Mouse (Mus musculus) forebrain, embryonic 13.5 days (tissue): ENCODE results near the gene Uty. TPM values are rescaled to one million over a fixed set of nuclear protein-coding genes. Genes with fewer than 3 reads are reported as not detected.
A peak's percentile ranks its signal among the peaks of the same experiment; 100 is the strongest.

Experiments
- ATAC-seq: fragments of 200-750 bp; cut with Nextera tagmentation; 2 replicates; pipeline ENCODE4 v1.8.0; 2017
- H3K27ac ChIP-seq: fragments of 300-500 bp; sonication (generic); 2 replicates; pipeline ENCODE4 v1.5.1; 2015; ENCODE audit warnings: inconsistent platforms, mild to moderate bottlenecking, moderate library complexity
- H3K27me3 ChIP-seq: fragments of 300-500 bp; sonication (generic); 2 replicates; pipeline ENCODE4 v1.6.1; 2015; ENCODE audit warnings: mild to moderate bottlenecking, inconsistent platforms
- H3K36me3 ChIP-seq: fragments of 300-500 bp; sonication (generic); 2 replicates; pipeline ENCODE4 v1.6.1; 2015; ENCODE audit warnings: mild to moderate bottlenecking, inconsistent platforms; ENCODE audit not compliant: poor library complexity, severe bottlenecking
- H3K4me1 ChIP-seq: fragments of 300-500 bp; sonication (generic); 2 replicates; pipeline ENCODE4 v1.6.1; 2015; ENCODE audit warnings: inconsistent platforms
- H3K4me2 ChIP-seq: fragments of 300-500 bp; sonication (generic); 2 replicates; pipeline ENCODE4 v1.6.1; 2015; ENCODE audit warnings: inconsistent platforms, mild to moderate bottlenecking, moderate library complexity
- H3K4me3 ChIP-seq: fragments of 300-500 bp; sonication (generic); 2 replicates; pipeline ENCODE4 v1.5.1; 2015; ENCODE audit warnings: mild to moderate bottlenecking, inconsistent platforms
- H3K9ac ChIP-seq: fragments of 300-500 bp; sonication (generic); 2 replicates; pipeline ENCODE4 v1.6.1; 2015; ENCODE audit warnings: mild to moderate bottlenecking, inconsistent platforms
- H3K9me3 ChIP-seq: fragments of 300-500 bp; sonication (generic); replicated peaks from 2 replicates; pipeline ENCODE4 v1.6.1; 2016; ENCODE audit warnings: inconsistent platforms
- WGBS: fragments of 180-500 bp; shearing (Covaris S2); methylation state at CpG from one replicate; pipeline ENCODE4 v1.1.7; 2015; 5-methylcytosine and 5-hydroxymethylcytosine counted together
- polyA plus RNA-seq: library from polyadenylated mRNA; unstranded; fragments of >200 nt; fragmentation: Nextera tagmentation; extraction: Ambion mirVana; gene quantifications from 2 replicates; pipeline ENCODE4 v1.2.1, GENCODE M21; 2015

Uty gene
- 9.1 and 15.2 TPM in 2 replicates for polyA plus RNA-seq

DNA sequence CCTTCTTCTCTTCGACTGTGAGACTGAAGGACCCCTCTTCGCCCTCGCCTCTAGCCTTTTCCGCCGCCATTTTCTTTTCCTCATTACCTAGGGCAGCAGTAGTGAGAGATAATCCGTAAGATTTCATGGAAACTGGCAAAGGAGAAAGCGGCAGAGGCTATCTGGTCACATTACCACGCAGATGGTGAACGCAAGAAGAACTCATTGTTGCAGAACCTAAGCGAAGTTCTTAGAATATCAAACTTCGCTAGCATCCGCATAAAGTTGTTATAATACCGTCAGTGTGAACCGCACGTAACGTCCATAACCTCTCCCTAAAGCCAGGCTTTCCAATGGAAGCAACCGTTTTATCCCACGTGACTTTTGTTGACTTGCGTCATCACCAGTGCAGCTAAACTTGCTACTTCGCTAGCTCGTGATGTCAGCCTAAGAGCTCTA lies at the start of gene Uty:
Uty (minus strand) TSS at position 334 of the 438 bp plus-strand sequence.
- Histone ChIP-seq H3K27ac (peak within 1 kb of the TSS; percentile 51; the same call in 1 of the 2 replicates), H3K4me2 (peak within 1 kb of the TSS; percentile 51), H3K9ac (peak within 1 kb of the TSS; percentile 52), H3K27me3 (no peaks in the 10 kb centered on the region), H3K9me3 (no peaks in the 10 kb centered on the region), H3K4me1 (no peaks in the 10 kb centered on the region), H3K4me3 (peak within 1 kb of the TSS; percentile 45), H3K36me3 (no peaks in the 10 kb centered on the region)
- peak; percentile 98 for ATAC-seq
- WGBS = under 1% methylated on average over 20 of the region's 21 CpGs

DNA sequence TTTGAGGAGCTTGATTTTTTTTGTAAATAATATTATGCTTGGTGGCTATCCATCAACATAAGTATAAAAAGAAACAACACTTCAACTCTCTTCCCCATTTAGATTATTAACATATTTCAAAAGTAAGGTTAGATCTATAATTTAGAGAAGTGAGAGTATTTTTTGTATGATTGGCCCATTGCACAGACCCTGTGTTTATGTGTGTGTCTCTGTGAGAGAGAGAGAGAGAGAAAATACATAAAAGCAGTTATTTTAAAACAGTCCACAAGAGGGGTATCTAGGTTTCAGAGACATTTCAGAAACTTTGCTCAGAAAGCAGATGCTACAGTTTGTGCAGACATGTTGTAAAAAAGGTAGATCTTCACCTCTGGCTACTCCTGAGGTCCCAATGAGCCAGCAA lies 48.1 kb upstream of the Uty start:
- no peak for ATAC-seq
- no peaks in the 10 kb centered on the region for H3K4me1 ChIP-seq
- H3K9ac ChIP-seq = no peak overlapping the region
- H3K27ac ChIP-seq = no peak overlapping the region
- no peak overlapping the region for H3K4me3 ChIP-seq
- no peaks in the 10 kb centered on the region for H3K27me3 ChIP-seq
- no peaks in the 10 kb centered on the region for H3K9me3 ChIP-seq
- H3K4me2 ChIP-seq = no peak overlapping the region
- H3K36me3 ChIP-seq = no peaks in the 10 kb centered on the region

DNA sequence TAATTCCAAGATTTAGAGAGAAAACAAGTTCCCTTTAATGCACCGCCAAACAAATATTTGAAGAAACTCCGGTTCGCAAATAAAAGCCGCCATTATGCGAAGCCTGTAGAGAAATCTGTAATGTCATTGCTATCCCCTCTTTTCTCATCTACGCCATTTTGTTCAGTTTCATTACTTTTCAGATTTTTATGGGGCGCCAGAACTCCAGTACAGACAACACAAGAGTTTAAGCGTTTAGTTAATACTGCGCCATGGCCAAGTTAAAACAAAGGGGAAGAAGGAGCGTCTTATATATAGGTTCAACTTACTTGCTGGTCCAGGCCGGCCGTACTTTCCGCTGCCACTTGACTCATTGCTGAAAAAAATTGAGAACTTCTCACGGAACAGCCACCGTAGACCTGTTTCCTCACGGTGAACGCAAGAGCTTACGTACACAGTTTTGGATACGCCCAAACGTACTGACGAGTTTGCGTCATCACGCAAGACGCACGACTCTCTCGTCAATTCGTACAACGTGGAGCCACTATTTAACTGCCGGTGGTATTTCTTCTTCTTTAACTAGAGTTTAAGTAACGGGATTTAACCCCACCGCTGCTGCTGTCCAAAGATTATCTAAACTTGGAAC lies 40.7 kb upstream of the Uty start, which contains the start of gene Ddx3y:
Ddx3y (minus strand) TSS at position 459 of the 625 bp plus-strand sequence.
- ATAC-seq = peak; percentile 96
- Histone ChIP-seq H3K4me2 (peak within 1 kb of the TSS; percentile 48), H3K4me1 (no peaks in the 10 kb centered on the region), H3K4me3 (peak within 1 kb of the TSS; percentile 41), H3K27me3 (no peaks in the 10 kb centered on the region), H3K9ac (peak within 1 kb of the TSS; percentile 52; the same call in 1 of the 2 replicates), H3K27ac (no peak within 1 kb of the TSS), H3K36me3 (no peaks in the 10 kb centered on the region), H3K9me3 (no peaks in the 10 kb centered on the region)
- 12% methylated on average over 24 of the region's 31 CpGs for WGBS

DNA sequence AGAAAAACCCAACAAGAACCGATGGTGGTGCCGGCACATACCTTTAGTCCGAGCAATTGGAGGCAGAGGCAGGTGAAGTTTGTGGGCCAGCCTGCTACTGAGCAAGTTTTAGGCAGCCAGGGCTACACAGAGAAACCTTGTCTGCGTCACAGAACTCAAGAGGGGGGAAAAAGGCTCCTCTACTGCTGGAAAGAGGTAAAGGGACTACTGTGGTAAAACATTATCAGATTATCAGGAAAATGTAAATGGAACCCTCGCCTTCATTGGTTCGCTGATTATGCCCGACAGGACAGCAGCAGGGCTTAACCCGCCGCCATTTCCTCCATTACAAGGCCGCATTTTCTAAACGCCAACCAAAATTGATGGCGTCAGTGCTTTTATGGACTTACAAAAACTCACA lies 40.2 kb upstream of the Uty start:
- no peak for ATAC-seq
- H3K27ac ChIP-seq = no peak overlapping the region

DNA sequence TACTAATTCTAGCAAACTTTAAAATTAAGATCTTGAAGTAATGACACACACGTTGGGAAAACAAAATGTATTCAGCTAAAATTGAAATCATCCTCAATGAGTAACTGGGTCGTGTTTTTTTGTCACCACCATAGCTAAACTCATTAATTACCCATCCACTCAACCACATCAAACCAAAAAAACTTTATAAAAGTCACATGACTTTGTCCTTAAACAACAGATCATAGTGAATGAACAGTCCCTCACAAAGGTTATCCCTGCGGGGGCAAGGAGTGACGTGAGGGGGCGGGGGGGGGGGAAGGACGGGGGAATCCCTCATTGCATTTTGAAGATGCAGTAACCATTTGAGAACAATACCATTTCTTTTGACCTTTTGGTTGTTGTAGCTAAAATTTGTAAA lies 558 bp upstream of the Uty start:
- H3K4me3 ChIP-seq = no peak overlapping the region
- no peaks in the 10 kb centered on the region for H3K36me3 ChIP-seq
- no peak overlapping the region for H3K4me2 ChIP-seq
- H3K9ac ChIP-seq = no peak overlapping the region
- H3K27me3 ChIP-seq = no peaks in the 10 kb centered on the region
- H3K27ac ChIP-seq = no peak overlapping the region
- 36% methylated on average over 4 of the region's 6 CpGs for WGBS
- no peaks in the 10 kb centered on the region for H3K4me1 ChIP-seq
- no peaks in the 10 kb centered on the region for H3K9me3 ChIP-seq
- ATAC-seq = no peak

More for the DNA sequence above, 40.2 kb upstream of the Uty start:
- Histone ChIP-seq H3K9me3 (no peaks in the 10 kb centered on the region), H3K27me3 (no peaks in the 10 kb centered on the region), H3K4me3 (peak overlapping the region; percentile 41), H3K9ac (peak overlapping the region; percentile 52; the same call in 1 of the 2 replicates), H3K4me1 (no peaks in the 10 kb centered on the region), H3K4me2 (peak overlapping the region; percentile 48), H3K36me3 (no peaks in the 10 kb centered on the region)
- WGBS = 6% methylated on average over 11 of the region's 12 CpGs

DNA sequence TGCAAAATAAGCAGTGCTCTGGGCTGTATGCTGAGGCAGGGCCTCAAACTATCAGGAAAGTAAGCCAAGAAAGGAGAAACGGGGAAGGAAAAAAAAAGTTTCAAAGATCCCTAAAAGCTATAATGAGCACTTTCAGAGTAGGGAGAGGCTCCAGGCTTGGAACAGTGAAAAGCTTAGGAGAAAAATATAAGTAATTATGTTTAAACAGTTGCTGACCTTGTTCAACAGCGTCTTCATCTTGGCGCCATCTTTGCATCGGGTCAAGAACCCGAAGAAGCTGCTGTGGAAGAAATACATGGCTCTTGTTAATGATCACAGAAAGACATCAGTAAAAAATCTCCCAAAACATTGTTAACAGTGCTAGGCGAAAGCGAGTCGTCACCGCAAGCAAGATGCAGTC lies 619 bp downstream of the Uty start:
- H3K27ac ChIP-seq = peak overlapping the region; percentile 51; the same call in 1 of the 2 replicates
- WGBS = 2% methylated on average over 5 of the region's 9 CpGs
- H3K4me2 ChIP-seq = peak overlapping the region; percentile 51
- H3K4me1 ChIP-seq = no peaks in the 10 kb centered on the region
- no peaks in the 10 kb centered on the region for H3K27me3 ChIP-seq
- H3K36me3 ChIP-seq = no peaks in the 10 kb centered on the region
- no peaks in the 10 kb centered on the region for H3K9me3 ChIP-seq
- ATAC-seq = no peak
- peak overlapping the region; percentile 45 for H3K4me3 ChIP-seq
- H3K9ac ChIP-seq = peak overlapping the region; percentile 52

DNA sequence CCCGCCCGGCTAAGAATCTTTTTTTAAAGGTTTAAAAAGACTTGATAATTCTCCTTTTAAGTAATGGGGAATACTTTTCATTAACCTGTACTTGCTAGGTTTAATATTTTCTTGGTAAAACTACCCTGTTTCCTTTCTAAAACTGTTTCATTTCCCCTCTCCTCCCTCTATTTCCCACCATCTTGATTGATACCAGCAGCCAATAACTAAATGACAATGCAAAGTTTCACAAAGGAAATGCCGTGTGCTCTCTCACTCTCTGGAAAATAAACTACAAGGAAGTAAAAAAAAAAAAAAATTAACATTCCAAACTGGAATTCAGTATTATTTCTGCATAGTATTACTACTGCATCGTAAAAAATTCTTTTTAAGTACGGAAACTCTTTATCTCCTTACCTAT lies 1.1 kb downstream of the Uty start:
- Histone ChIP-seq H3K9me3 (no peaks in the 10 kb centered on the region), H3K27me3 (no peaks in the 10 kb centered on the region), H3K4me2 (peak overlapping the region; percentile 51), H3K4me3 (peak overlapping the region; percentile 45), H3K27ac (no peak overlapping the region), H3K36me3 (no peaks in the 10 kb centered on the region), H3K4me1 (no peaks in the 10 kb centered on the region), H3K9ac (no peak overlapping the region)
- 69% methylated on average over 5 of the region's 5 CpGs for WGBS
- ATAC-seq = no peak

DNA sequence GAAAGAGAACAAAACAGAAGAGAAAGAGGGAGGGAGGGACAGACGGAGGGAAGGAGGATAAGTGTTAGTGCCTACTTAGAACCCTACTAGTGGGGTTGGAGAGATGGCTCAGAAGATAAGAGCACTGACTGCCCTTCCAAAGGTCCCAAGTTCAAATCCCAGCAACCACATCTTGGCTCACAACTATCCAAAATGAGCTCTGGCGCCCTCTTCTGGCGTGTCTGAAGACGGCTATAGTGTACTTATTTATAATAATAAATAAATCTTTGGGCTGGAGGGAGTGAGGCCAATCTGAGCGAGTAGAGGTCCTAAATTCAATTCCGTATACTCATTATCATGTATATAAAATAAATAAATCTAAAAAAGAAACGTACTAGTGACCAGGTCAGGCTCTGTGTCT lies 25.6 kb downstream of the Uty start:
- H3K36me3 ChIP-seq = no peaks in the 10 kb centered on the region
- no peak for ATAC-seq
- H3K27ac ChIP-seq = no peak overlapping the region
- 94% methylated on average over 7 of the region's 7 CpGs for WGBS
- H3K4me2 ChIP-seq = no peak overlapping the region
- H3K9me3 ChIP-seq = no peaks in the 10 kb centered on the region
- no peak overlapping the region for H3K4me3 ChIP-seq
- no peaks in the 10 kb centered on the region for H3K27me3 ChIP-seq
- H3K4me1 ChIP-seq = no peaks in the 10 kb centered on the region
- H3K9ac ChIP-seq = no peak overlapping the region

DNA sequence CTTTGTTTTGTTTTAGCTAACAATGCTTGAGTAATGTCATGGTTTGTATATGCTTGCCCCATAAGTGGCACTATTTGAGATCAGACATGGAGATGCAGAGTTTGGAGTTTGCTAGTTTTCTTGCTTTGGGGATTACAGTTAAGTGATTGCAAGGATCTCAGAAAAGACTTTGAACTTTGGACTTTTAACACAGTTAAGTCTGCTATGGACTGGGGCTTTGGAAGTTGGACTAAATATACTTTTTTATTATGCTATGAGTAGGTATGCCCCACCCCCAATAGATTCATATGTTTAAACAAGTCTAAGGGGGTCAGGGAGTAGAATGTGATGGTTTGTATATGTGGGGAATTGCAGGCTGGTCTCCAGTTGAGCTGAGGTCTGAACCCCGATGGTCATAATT lies 67.1 kb downstream of the Uty start:
- H3K36me3 ChIP-seq = no peaks in the 10 kb centered on the region
- ATAC-seq = no peak
- no peaks in the 10 kb centered on the region for H3K9me3 ChIP-seq
- no peak overlapping the region for H3K4me3 ChIP-seq
- no peaks in the 10 kb centered on the region for H3K27me3 ChIP-seq
- H3K4me2 ChIP-seq = no peak overlapping the region
- WGBS = no CpG with 5 or more reads among the region's 1 CpGs
- H3K4me1 ChIP-seq = no peaks in the 10 kb centered on the region
- no peak overlapping the region for H3K9ac ChIP-seq
- no peak overlapping the region for H3K27ac ChIP-seq

DNA sequence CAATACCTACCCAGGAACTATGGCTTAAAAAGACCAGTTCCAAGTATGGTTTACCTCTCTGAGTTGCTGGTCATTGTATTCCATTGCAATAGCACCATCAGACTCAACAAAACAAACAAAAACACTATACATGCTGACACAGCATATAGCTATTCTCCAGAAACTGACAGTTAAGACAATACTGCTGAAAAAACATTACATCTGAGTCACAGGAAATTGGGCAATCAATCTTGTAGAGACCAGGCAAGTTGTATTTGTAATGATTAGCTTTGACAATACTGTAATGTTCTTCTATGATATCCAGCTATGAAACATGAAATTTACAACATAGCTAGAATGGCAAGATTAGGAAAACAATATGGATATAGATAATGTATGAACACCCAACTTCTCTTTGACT lies 82.5 kb downstream of the Uty start:
- ATAC-seq = no peak
- Histone ChIP-seq H3K36me3 (no peaks in the 10 kb centered on the region), H3K9me3 (no peaks in the 10 kb centered on the region), H3K9ac (no peak overlapping the region), H3K4me3 (no peak overlapping the region), H3K4me2 (no peak overlapping the region), H3K27me3 (no peaks in the 10 kb centered on the region), H3K4me1 (no peaks in the 10 kb centered on the region), H3K27ac (no peak overlapping the region)

DNA sequence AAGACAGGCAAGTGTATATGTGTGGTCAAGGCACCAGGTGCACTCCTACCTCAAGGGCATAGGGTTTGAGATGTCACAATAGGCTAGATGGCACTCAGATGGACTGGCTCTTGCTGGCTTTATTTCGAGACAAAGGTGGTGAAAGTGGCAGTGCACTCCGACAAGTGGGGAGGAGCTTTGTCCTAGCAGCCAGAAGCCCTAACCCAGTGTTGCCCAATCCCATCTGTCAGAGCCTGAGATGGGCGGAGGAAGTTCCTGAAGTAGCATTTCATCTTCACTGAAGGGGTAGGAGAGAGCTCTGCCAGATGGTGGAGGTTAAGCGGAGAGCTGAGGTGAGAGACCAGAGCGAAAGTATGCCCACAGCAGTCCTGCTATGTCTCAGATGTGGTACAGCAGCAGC lies 129.4 kb downstream of the Uty start:
- Histone ChIP-seq H3K4me1 (no peaks in the 10 kb centered on the region), H3K36me3 (no peaks in the 10 kb centered on the region), H3K4me3 (no peak overlapping the region), H3K4me2 (no peak overlapping the region), H3K9ac (no peak overlapping the region), H3K27ac (no peak overlapping the region), H3K9me3 (no peaks in the 10 kb centered on the region), H3K27me3 (no peaks in the 10 kb centered on the region)
- ATAC-seq = no peak
- WGBS = 80% methylated on average over 5 of the region's 5 CpGs

DNA sequence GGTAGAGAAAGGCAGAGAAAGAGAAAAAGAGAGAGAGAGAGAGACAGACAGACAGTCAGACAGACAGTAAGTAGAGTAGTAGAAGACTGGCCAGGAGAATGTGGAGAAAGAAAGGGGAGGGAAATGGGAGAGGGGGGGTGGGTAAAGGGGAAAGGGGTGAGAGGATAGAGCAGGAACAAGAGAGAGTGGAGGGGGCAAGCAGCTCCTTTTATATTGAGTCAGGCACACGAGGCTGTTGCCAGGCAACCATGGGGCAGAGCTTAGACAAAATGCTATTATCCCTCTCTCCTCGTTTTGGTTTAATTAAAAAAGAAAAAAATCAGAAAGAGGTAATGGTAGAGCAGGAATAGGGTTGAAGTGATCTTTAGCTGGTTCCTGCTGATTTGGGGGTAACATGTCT lies 131.5 kb downstream of the Uty start:
- ATAC-seq = peak; percentile 69; the same call in 1 of the 2 replicates
- 6% methylated on average over 2 of the region's 2 CpGs for WGBS
- no peaks in the 10 kb centered on the region for H3K9me3 ChIP-seq

More for the DNA sequence above, 131.5 kb downstream of the Uty start:
- no peak overlapping the region for H3K9ac ChIP-seq
- no peak overlapping the region for H3K4me2 ChIP-seq
- no peak overlapping the region for H3K27ac ChIP-seq
- H3K27me3 ChIP-seq = no peaks in the 10 kb centered on the region
- no peaks in the 10 kb centered on the region for H3K4me1 ChIP-seq
- no peaks in the 10 kb centered on the region for H3K36me3 ChIP-seq
- no peak overlapping the region for H3K4me3 ChIP-seq
